Comparison of ENCODE assay signal across 9 mouse cellular contexts in the genomic region with DNA sequence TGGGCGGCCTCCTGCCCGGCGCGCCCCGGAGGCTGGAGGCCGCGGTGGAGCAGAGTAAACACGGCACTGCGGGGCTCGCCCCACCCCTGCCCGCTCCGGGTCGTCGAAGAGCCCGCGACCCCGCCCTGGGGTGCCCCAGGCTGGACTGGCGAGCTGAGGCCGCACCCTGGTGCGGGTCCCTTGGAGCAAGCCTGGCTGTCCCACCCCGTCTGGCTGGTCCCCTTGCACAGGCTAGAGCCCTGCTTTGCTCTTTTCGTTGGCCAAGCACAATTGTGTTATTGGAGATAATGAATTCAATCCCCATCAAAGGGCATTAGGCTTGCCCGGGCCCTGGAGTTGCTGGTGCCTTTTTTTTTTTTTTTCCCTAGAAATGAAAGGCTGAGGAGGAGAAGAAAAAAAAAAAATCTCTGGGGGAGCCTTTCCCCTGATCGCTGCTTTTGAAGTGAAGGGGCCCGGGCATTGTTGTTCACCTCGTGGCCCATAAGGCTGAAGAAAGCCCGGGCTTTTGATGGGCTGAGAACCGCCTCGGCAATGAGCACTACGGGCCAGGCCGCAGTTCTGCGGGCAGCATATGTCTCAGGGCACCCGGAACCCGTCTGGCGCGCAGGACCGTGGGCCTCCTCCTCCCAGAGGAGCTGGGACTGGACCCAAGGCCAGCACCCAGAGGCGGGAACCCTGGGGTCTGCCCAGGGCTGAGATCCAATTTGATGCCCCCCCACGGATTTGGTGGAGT. TPM values are rescaled to one million over a fixed set of nuclear protein-coding genes. Genes with fewer than 3 reads are reported as not detected.
DNase-seq lines count a peak whose midpoint lies in the region; ATAC-seq and TF ChIP-seq lines count a peak whose summit lies in the region.
"Had no signal": no experiment of that assay in that cellular context is flagged by ENCODE, and none has a peak within 500 bp of the region (broad histone marks: within the 10 kb centered on the region; RNA-seq: fewer than 3 reads in every experiment).

No protein-coding gene starts in this region.

- ATAC-seq in intestine, postnatal 0 days, result peak; percentile 34
- 0 out of 2 replicates have a peak, but pooled peaks have one; percentile 4 for ATAC-seq in megakaryocyte progenitor cell, adult 5-6 weeks (replicated peaks; ENCODE audit: poor library complexity)

- no peaks in the 10 kb centered on the region for H3K9me3 ChIP-seq in E14TG2a.4 (ENCODE audit: low read length)
- H3K9me3 ChIP-seq in embryonic facial prominence, embryonic 10.5 days, result no peaks in the 10 kb centered on the region
- no peaks in the 10 kb centered on the region for H3K9me3 ChIP-seq in intestine, postnatal 0 days (ENCODE audit: control insufficient read depth)

- peak overlapping the region; percentile 74 for H3K4me2 ChIP-seq in intestine, postnatal 0 days (replicated peaks; ENCODE audit: low read depth)

- H3K4me3 ChIP-seq in E14TG2a.4 (replicated peaks; ENCODE audit: low read length), result peak overlapping the region; percentile 65
- H3K4me3 ChIP-seq in embryonic facial prominence, embryonic 10.5 days, result peak overlapping the region; percentile 41
- peak overlapping the region; percentile 30 for H3K4me3 ChIP-seq in intestine, postnatal 0 days (ENCODE audit: low read depth, low read length)
- H3K4me3 ChIP-seq: myocyte had no signal

- no peak overlapping the region for H3K27ac ChIP-seq in embryonic facial prominence, embryonic 10.5 days (replicated peaks)
- peak overlapping the region; percentile 81 for H3K27ac ChIP-seq in intestine, postnatal 0 days (ENCODE audit: low read depth, low read length)

- H3K27me3 ChIP-seq in E14TG2a.4 (ENCODE audit: insufficient read depth, low read length), result peaks cover 85% of the 10 kb centered on the region
- peaks cover 100% of the 10 kb centered on the region for H3K27me3 ChIP-seq in embryonic facial prominence, embryonic 10.5 days (replicated peaks; ENCODE audit: low read depth, poor library complexity, severe bottlenecking)
- peaks cover 41% of the 10 kb centered on the region; the same call in 1 of the 2 replicates for H3K27me3 ChIP-seq in intestine, postnatal 0 days (replicated peaks; ENCODE audit: control insufficient read depth, insufficient read depth, low read length)

- peak; percentile 52 for DNase-seq in embryonic facial prominence, embryonic 10.5 days (ENCODE audit: low spot score)
- DNase-seq in left cerebral cortex, adult 9 months (ENCODE audit: low spot score in 2 of 2), result no peak
- DNase-seq in spleen, postnatal 4 days (ENCODE audit: low spot score in 2 of 2), result no peak
- DNase-seq in kidney, postnatal 14 days, result no peak
- DNase-seq in ovary, postnatal 36 days (ENCODE audit: low spot score), result no peak

- under 1% methylated on average over 39 of the region's 39 CpGs for WGBS in embryonic facial prominence, embryonic 10.5 days
- WGBS in intestine, postnatal 0 days, result under 1% methylated on average over 34 of the region's 39 CpGs

- peaks cover 43% of the 10 kb centered on the region for H3K4me1 ChIP-seq in E14TG2a.4 (replicated peaks; ENCODE audit: low read depth, low read length)
- peaks cover 31% of the 10 kb centered on the region for H3K4me1 ChIP-seq in embryonic facial prominence, embryonic 10.5 days
- no peaks in the 10 kb centered on the region for H3K4me1 ChIP-seq in intestine, postnatal 0 days (replicated peaks; ENCODE audit: control insufficient read depth, insufficient read depth, low read length)

- no peaks in the 10 kb centered on the region for H3K36me3 ChIP-seq in E14TG2a.4 (ENCODE audit: insufficient read depth, low read length)
- no peaks in the 10 kb centered on the region for H3K36me3 ChIP-seq in embryonic facial prominence, embryonic 10.5 days (replicated peaks)
- H3K36me3 ChIP-seq in intestine, postnatal 0 days (ENCODE audit: control insufficient read depth, insufficient read depth), result no peaks in the 10 kb centered on the region

- peak overlapping the region; percentile 31; the same call in 1 of the 2 replicates for H3K9ac ChIP-seq in intestine, postnatal 0 days (ENCODE audit: low read depth, low read length)

- no peak for TF ChIP-seq CTCF in E14TG2a.4 (conservative IDR thresholded peaks at IDR 0.05; ENCODE audit: low read length)
- no peak for TF ChIP-seq CTCF in intestine, postnatal 0 days (IDR thresholded peaks at IDR 0.05; ENCODE audit: low read depth)

RNA-seq across cellular contexts. Expression of gene Foxa1, which starts 11.7 kb away (rescaled TPM):
- polyA plus RNA-seq in embryonic facial prominence, embryonic 10.5 days (2016; fragmentation: Nextera tagmentation; extraction: Ambion mirVana), result 0.49 and 0.72 TPM in 2 replicates
- polyA plus RNA-seq in intestine, postnatal 0 days (2015; fragmentation: Nextera tagmentation; extraction: Ambion mirVana), result 3.7 and 4.0 TPM in 2 replicates
- total RNA-seq in megakaryocyte progenitor cell, adult 5-6 weeks (2015), result 0.47 TPM in 1 of 2 replicates, not detected in the other
- total RNA-seq in megakaryocyte progenitor cell, adult 5-6 weeks (2017), result not detected in 2 replicates
- polyA plus RNA-seq: myocyte had no signal

RNA-seq across cellular contexts. Expression of gene Ttc6, which starts 28.9 kb away (rescaled TPM):
- polyA plus RNA-seq in embryonic facial prominence, embryonic 10.5 days (2016; fragmentation: Nextera tagmentation; extraction: Ambion mirVana), result 0.34 and 0.38 TPM in 2 replicates
- 0.20 and 0.43 TPM in 2 replicates for polyA plus RNA-seq in intestine, postnatal 0 days (2015; fragmentation: Nextera tagmentation; extraction: Ambion mirVana)
- not detected in 2 replicates for total RNA-seq in megakaryocyte progenitor cell, adult 5-6 weeks (2015)
- total RNA-seq in megakaryocyte progenitor cell, adult 5-6 weeks (2017), result not detected in 2 replicates
- polyA plus RNA-seq: myocyte had no signal
